Mouse (Mus musculus) G1E (cell line): ENCODE measurements around the gene Nmi. TPM values are rescaled to one million over a fixed set of nuclear protein-coding genes. Genes with fewer than 3 reads are reported as not detected.

ENCODE experiments used
- ATAC-seq: 2 replicates; pipeline ENCODE4 v1.8.0; 2016; ENCODE audit warnings: mild to moderate bottlenecking; ENCODE audit not compliant: insufficient number of reproducible peaks, poor library complexity, low FRiP score, severe bottlenecking; ENCODE audit errors: extremely low read depth
- DNase-seq: peaks from one replicate; pipeline ENCODE4 v3.0.0; 2012; ENCODE audit warnings: low spot score
- H3K27me3 ChIP-seq: 2 replicates; pipeline ENCODE4 v1.6.1; 2012; ENCODE audit warnings: mild to moderate bottlenecking, low read length, inconsistent platforms; ENCODE audit not compliant: insufficient read depth
- H3K36me3 ChIP-seq: replicated peaks from 2 replicates; pipeline ENCODE3; 2012; ENCODE audit warnings: mild to moderate bottlenecking, inconsistent platforms
- H3K4me1 ChIP-seq: 2 replicates; pipeline ENCODE4 v1.6.1; 2012; ENCODE audit warnings: low read depth, low read length, inconsistent platforms, mixed read lengths; ENCODE audit not compliant: insufficient read depth
- H3K4me3 ChIP-seq: 2 replicates; pipeline ENCODE4 v1.5.1; 2012; ENCODE audit warnings: low read depth, mild to moderate bottlenecking, inconsistent platforms, low read length, moderate library complexity, mixed read lengths
- H3K9me3 ChIP-seq: replicated peaks from 2 replicates; pipeline ENCODE4 v1.6.1; 2012; ENCODE audit warnings: inconsistent platforms
- CTCF ChIP-seq: IDR thresholded peaks from 2 replicates; pipeline ENCODE4 v1.5.1; 2012; ENCODE audit warnings: low read depth, low read length, inconsistent platforms, mixed read lengths
- GATA1 ChIP-seq: IDR thresholded peaks from 2 replicates; pipeline ENCODE4 v1.6.1; 2012; ENCODE audit warnings: borderline replicate concordance, low read length, inconsistent platforms, mixed read lengths
- GATA2 ChIP-seq: IDR thresholded peaks from 2 replicates; pipeline ENCODE4 v1.6.1; 2012; ENCODE audit warnings: low read depth, low read length, inconsistent platforms, borderline replicate concordance
- POLR2AphosphoS5 ChIP-seq: IDR thresholded peaks from 2 replicates; pipeline ENCODE4 v1.6.1; 2012; ENCODE audit warnings: low read depth, low read length, inconsistent platforms; ENCODE audit not compliant: insufficient replicate concordance
- TAL1 ChIP-seq: conservative IDR thresholded peaks from 2 replicates; pipeline ENCODE4 v1.6.1; 2012; ENCODE audit warnings: low read depth, low read length, inconsistent platforms, mixed read lengths
- polyA plus RNA-seq: library from polyadenylated mRNA; stranded (reverse); fragments of >175 nt; gene quantifications from 2 replicates; pipeline ENCODE4 v1.2.3, GENCODE M21; 2012
- total RNA-seq, 2 experiments: library from RNA; stranded (forward) in 1 of 2; stranded (reverse) in 1 of 2; fragments of 200-1000 nt in 1 of 2; fragments of >200 nt in 1 of 2; fragmentation: Nextera tagmentation in 1 of 2; gene quantifications; 2 replicates each; pipeline ENCODE4 v1.2.3; 2014 to 2017

The Nmi gene
- total and polyA plus RNA-seq, 3 experiments = 0.42 to 17.5 (median 7.7) TPM

GRCm38 (mm10) chr2:51953648-51954204 lies 19.6 kb downstream of the Nmi start:
- no peaks in the 10 kb centered on the region for H3K27me3 ChIP-seq
- TF ChIP-seq GATA2 = no peak
- TF ChIP-seq GATA1 = no peak
- TF ChIP-seq TAL1 = no peak
- no peak for TF ChIP-seq POLR2AphosphoS5
- no peak for TF ChIP-seq CTCF
- H3K4me1 ChIP-seq = no peaks in the 10 kb centered on the region
- H3K9me3 ChIP-seq = no peaks in the 10 kb centered on the region
- no peak overlapping the region for H3K4me3 ChIP-seq
- H3K36me3 ChIP-seq = no peaks in the 10 kb centered on the region
- no peak for ATAC-seq
- DNase-seq = no peak

DNA sequence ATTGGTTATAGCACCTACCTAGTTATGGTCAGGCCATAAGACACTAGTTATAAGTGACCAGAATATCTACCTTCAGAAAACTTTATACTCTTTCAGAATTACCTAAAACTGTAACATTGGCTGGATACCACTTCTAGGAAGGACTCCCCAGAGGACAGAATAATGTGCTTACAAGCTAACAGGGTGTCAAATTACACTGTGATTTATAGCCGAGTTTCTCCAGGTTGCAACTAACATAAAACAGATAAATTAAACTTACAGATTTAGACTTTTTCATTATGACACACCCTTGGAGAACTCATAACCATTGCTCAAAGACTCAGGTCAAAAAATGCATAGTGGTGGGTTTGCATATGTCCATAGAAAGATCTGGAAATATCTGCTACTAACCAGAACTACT lies 22.4 kb downstream of the Nmi start:
- TF ChIP-seq TAL1 (no peak), POLR2AphosphoS5 (no peak), CTCF (no peak), GATA2 (no peak), GATA1 (no peak)
- Histone ChIP-seq H3K4me3 (no peak overlapping the region), H3K9me3 (no peaks in the 10 kb centered on the region), H3K27me3 (no peaks in the 10 kb centered on the region), H3K36me3 (no peaks in the 10 kb centered on the region), H3K4me1 (no peaks in the 10 kb centered on the region)
- DNase-seq (no peak), ATAC-seq (no peak)

DNA sequence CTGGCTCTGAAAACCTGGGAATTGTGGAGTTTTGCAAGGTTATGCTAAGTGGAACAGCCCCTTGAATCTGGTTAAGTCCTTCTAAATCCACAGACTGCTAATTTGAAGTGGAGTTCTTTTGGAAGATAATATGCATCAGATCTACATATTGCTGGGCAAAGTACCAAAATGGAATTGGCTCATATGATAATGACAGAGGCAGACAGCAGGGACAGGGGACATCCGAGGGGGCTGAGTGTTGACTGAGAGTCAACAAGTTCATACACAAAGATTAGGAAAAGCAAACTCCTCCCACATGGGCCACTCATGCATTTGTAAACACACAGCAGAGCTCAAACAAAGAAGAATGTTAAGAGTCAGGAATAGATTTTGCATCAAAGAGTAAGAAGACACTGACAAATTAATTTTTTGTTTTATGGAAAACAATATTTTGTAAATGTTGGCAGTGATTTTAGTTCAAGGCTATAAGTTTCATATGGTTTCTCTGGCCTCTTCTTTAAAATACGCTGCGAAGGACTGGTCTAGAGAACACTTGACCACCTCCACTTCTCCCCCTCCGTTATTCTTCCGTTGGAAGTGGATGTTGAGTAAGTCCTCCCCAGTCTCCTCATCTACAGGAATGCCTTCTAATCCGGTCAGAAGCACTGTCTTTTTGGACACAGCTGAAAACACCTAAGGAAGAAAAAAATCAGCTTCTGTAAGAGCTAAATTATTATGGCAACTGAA lies 25.0 kb downstream of the Nmi start:
- no peaks in the 10 kb centered on the region; the same call in 1 of the 2 replicates for H3K27me3 ChIP-seq
- no peaks in the 10 kb centered on the region for H3K9me3 ChIP-seq
- no peak for ATAC-seq
- TF ChIP-seq TAL1 (no peak), GATA2 (no peak), CTCF (no peak), GATA1 (no peak), POLR2AphosphoS5 (no peak)
- H3K36me3 ChIP-seq = no peaks in the 10 kb centered on the region
- no peak overlapping the region for H3K4me3 ChIP-seq
- H3K4me1 ChIP-seq = no peaks in the 10 kb centered on the region
- no peak for DNase-seq

- peaks cover 6% of the 10 kb centered on the region; the same call in 1 of the 2 replicates for H3K4me1 ChIP-seq
- no peak for ATAC-seq
Observed at GRCm38 (mm10) chr2:51945812-51946211, 27.5 kb downstream of the Nmi start.

GRCm38 (mm10) chr2:51941832-51942231 lies 31.5 kb downstream of the Nmi start:
- Histone ChIP-seq H3K36me3 (peaks cover 5% of the 10 kb centered on the region), H3K9me3 (no peaks in the 10 kb centered on the region), H3K4me1 (peaks cover 29% of the 10 kb centered on the region), H3K4me3 (no peak overlapping the region), H3K27me3 (no peaks in the 10 kb centered on the region; the same call in 1 of the 2 replicates)
- peak; percentile 52 for ATAC-seq
- DNase-seq = no peak
- TF ChIP-seq TAL1 (peak; percentile 47; the same call in 1 of the 2 replicates), POLR2AphosphoS5 (no peak)

More at GRCm38 (mm10) chr2:51945812-51946211, 27.5 kb downstream of the Nmi start:
- Histone ChIP-seq H3K36me3 (no peaks in the 10 kb centered on the region), H3K9me3 (no peaks in the 10 kb centered on the region), H3K27me3 (no peaks in the 10 kb centered on the region; the same call in 1 of the 2 replicates), H3K4me3 (no peak overlapping the region)
- no peak for TF ChIP-seq POLR2AphosphoS5
- TF ChIP-seq TAL1 = no peak
- no peak for DNase-seq

DNA sequence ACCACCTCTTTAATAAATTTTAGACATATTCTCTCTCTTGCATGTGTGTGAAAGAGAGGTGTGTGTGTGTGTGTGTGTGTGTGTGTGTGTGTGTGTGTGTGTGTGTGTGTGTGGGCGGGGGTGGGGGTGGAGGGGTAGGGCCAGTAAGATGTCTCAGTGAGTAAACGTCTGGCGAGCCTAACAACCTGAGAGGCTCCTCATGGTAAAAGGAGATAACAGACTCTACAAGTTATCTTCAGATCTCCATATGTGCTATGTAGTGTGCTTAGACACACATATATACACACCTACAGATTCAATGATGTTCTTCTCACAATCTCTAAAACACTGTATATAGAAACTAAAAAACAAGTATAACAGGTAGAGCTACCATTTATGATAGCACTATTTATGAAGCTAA lies 34.5 kb downstream of the Nmi start:
- ATAC-seq (0 out of 2 replicates have a peak, but pooled peaks have one; percentile 15), DNase-seq (no peak)
- no peak overlapping the region for H3K4me3 ChIP-seq
- H3K4me1 ChIP-seq = peaks cover 50% of the 10 kb centered on the region
- TF ChIP-seq CTCF (no peak), GATA1 (no peak), POLR2AphosphoS5 (no peak), GATA2 (no peak)
- peaks cover 7% of the 10 kb centered on the region for H3K36me3 ChIP-seq
- H3K9me3 ChIP-seq = no peaks in the 10 kb centered on the region
- no peaks in the 10 kb centered on the region for H3K27me3 ChIP-seq

DNA sequence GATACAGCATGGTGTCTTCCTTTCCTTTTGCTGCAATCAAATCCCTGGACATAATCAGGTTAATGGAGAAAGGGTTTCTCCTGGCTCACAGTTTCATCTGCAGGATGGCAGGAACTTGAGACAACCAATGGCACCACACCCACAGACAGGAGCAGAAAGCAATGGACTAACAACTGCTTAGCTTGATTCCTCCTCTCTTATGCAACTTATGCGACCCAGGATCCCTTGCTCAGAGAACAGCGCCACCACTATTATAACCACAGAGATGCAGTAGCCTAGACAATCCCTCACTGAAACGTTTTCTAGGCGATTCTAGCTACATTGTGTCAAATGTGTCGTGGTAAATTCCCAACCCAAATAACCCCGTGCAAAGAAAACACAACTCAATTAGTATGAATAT lies 36.3 kb downstream of the Nmi start:
- Histone ChIP-seq H3K9me3 (no peaks in the 10 kb centered on the region), H3K4me3 (no peak overlapping the region), H3K36me3 (peaks cover 14% of the 10 kb centered on the region), H3K4me1 (peaks cover 63% of the 10 kb centered on the region), H3K27me3 (no peaks in the 10 kb centered on the region)
- TF ChIP-seq POLR2AphosphoS5 (no peak), TAL1 (no peak), GATA2 (no peak), CTCF (no peak), GATA1 (no peak)
- no peak for ATAC-seq
- no peak for DNase-seq
